Mouse (Mus musculus) layer of hippocampus, postnatal 14 days (tissue): ENCODE results near the gene Ebna1bp2. TPM values are rescaled to one million over a fixed set of nuclear protein-coding genes. Genes with fewer than 3 reads are reported as not detected.

Experiments used
- DNase-seq, 2 experiments: peaks; one replicate each; pipeline ENCODE4 v3.0.0; 2021 to 2022; ENCODE audit warnings: low spot score in 2 of 2, mixed read lengths in 1 of 2
- long read RNA-seq, 2 experiments: library from polyadenylated mRNA; stranded (forward); transcript quantifications; one replicate each; pipeline ENCODE4 v2.0.0; 2021
- total RNA-seq, 2 experiments: library from RNA; stranded (reverse); gene quantifications; 2 replicates each; pipeline ENCODE4 v1.2.3; 2021

Ebna1bp2 gene
- 10 to 100 TPM; 49.2 to 55.5 TPM for total RNA-seq
- long read RNA-seq, experiment 1, transcript Ebna1bp2-201 (9 exons, 2,960 nt) = major isoform, 31 of 49 reads
- long read RNA-seq, experiment 1, partial matches to known transcripts = 3 of 49 reads
- long read RNA-seq, experiment 1, other reads (novel, unspliced or antisense) = 11 of 49 reads
- long read RNA-seq, experiment 2, transcript Ebna1bp2-201 (9 exons, 2,960 nt) = major isoform, 42 of 52 reads
- long read RNA-seq, experiment 2, partial matches to known transcripts = 5 of 52 reads
- long read RNA-seq, experiment 2, other reads (novel, unspliced or antisense) = 4 of 52 reads

- DNase-seq = peak; percentile 88 to 95
Observed at GRCm38 (mm10) chr4:118620279-118620966, at the start of gene Ebna1bp2, which contains the start of gene Cfap57. Gene Ebna1bp2 (plus strand): TSS chr4:118620799. Gene Cfap57 (minus strand): TSS chr4:118620777.

DNA sequence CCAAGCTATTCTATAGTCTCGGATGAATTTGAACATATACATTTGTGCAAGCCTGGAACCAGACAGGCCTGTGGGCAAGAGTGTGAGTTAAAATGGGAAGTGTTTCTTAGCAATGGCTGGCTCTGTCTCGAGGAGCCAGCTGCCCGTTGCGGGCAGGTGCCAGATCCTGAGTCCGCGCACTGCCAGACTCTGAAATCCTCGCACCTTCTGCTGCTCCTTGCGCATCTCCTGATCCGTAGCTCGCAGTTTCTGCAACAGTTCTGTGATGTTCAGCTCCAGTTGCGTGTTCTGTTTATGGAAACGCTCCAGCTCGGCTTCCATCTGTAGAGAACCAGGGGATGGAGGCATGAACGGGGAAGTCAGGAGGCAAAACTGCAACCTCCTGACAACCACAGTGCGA, 49.2 kb upstream of the Ebna1bp2 start:
- DNase-seq = no peak

DNA sequence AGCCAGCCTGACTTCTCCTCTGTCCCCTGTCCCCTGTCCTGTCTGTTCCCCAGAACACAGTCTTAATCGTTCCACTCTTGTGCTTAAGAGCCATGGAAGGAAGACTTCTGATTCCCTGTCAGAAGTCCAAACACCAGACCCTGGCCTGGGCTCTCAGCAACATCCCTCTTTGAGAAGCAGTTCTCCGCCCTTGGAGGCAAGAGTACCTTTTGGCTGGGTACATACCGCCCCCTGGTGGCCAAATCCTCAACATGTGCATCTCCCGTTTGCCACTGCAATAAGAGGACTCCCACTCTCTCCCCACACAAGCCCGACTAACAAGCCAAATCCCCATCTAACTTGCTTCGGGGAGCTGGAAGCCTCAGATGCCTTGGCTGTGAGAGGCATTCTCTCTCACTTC, 44.5 kb upstream of the Ebna1bp2 start:
- DNase-seq = peak; percentile 87 to 93

DNA sequence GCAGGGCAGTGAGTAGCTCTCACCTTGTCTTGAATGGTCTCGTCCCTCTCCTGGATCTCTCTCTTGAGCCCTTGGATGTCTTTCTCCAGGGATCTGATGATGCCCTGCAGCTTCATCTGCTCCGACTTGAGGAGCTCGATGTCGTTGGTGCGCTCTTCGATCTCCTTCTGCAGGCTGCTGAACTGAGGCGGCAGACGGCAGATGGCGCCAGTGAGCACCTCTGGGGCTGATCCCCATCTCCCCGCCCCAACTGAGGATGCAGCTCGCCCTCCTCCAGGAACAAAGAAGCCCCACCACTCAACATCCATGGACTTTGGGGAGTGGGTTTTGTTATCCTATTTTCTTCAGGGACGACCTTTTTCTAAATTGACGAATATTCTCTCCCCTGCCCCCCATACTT, 41.3 kb upstream of the Ebna1bp2 start:
- peak in 1 of 2 experiments; percentile 36 for DNase-seq

GRCm38 (mm10) chr4:118581508-118581907, 39.1 kb upstream of the Ebna1bp2 start:
- no peak for DNase-seq

GRCm38 (mm10) chr4:118582629-118583028, 38.0 kb upstream of the Ebna1bp2 start:
- no peak for DNase-seq

GRCm38 (mm10) chr4:118589053-118589732, 31.4 kb upstream of the Ebna1bp2 start:
- DNase-seq = no peak

- DNase-seq = no peak
Observed at GRCm38 (mm10) chr4:118589733-118590130, 30.9 kb upstream of the Ebna1bp2 start.

DNA sequence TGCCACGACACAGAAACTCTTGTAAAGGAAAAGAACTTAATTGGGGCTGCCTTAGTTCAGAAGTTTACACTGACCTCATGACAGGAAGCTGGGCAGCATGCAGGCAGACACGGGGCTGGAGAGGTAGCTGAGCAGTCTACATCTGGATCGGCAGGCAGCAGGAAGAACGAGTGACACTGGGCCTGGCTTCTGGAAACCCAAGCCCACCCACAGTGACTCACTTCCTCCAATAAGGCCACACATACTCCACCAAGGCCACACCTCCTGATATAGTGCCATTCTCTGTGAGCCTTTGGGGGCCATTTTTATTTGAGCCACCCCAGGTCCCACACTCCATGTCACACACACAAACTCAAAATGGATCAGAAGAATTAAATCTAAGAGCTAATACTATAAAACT, 16.5 kb upstream of the Ebna1bp2 start:
- DNase-seq = no peak

DNA sequence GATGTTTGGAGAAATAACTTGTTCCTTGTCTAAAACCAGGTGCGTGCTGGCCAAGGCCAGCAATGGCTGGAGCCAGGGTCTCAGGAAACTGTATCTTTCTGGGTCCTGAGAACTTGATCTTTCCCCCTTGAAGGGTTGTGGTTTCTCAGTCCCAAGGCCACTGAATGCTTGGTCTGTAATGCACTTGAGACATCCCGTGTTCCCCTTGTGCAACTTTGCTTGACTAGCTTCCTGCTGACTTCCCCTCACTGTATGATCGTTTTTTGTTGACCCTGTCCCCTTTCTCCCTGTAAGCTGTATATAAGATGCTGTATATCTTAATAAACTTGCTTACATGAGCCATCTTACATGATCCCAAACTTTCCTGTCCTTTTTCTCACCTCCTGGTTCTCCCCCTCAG, 10.8 kb upstream of the Ebna1bp2 start:
- no peak for DNase-seq

DNA sequence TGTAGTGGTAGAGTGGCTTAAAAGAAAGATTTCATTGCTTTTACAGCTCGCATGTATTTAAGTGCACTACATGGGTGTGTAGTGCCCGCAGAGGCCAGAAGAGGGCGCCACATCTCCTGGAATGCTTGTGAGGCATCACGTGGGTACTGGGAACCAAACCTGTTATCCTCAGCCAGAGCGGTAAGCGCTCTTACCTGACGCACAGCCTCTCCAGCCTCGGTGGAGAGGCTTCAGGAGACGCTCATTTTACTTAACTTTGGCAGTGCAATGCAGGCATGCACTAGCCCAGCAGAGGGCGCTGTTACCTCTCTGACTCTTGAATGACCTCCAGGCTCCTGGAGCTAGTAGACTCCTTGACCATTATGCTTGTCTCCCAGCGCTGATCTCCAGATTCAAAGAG, 8.0 kb upstream of the Ebna1bp2 start:
- no peak for DNase-seq

DNA sequence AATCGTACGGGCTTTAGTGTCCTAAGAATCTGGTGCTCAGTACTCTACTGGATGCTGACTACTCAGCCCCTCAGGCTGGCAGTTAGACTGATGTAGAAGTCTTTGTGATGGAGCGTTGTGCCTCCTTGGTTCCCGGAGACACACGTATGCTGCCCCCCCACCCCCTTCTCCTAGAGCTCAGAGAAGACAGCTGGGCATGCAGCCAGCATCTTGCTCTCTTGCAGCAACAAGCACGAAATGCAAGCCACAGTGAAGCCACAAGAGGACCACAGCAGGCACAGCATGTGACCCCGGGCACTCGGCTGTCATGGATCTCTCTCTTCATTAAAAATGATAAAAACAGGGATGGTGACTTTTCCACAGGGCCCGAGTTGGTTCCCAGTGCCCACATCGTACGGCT, 5.2 kb upstream of the Ebna1bp2 start:
- no peak for DNase-seq

DNA sequence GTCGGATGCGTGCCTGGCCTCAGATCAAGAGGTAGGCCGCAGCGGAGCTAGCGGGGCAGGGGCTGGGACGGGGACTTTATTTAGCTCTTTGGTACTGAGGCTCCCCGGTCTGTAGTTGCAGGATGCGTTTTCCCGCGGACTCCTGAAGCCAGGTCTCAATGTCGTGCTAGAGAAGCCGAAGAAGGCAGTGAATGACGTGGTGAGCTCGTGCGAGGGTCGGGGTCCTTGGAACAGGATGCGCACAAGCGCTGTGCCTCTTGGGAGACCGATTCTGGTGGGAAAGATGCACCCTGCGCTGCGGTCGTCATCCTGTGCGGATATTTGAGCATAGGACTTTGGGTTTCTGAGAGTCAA, 345 bp downstream of the Ebna1bp2 start:
- DNase-seq = no peak

- DNase-seq = no peak
Observed at GRCm38 (mm10) chr4:118621781-118622180, 1.2 kb downstream of the Ebna1bp2 start.

DNA sequence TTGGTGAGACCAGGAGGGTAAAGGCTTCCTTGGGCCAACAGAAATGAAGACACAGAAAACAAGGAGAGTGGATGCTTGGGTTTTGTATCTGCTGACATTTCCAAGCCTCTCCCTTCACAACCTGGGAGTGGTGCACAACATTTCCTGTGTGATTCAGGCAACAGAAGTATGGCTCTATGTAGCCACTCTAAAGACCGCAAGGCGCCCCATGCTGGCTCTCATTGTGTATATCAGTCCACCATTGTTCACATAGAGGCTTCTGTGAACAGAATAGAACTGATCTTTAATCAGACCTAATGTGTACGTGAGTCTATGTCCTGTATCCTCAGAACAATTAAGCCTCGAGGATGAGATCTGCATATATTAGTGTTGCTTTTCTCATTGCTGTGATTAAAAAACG, 9.7 kb downstream of the Ebna1bp2 start:
- no peak for DNase-seq

DNA sequence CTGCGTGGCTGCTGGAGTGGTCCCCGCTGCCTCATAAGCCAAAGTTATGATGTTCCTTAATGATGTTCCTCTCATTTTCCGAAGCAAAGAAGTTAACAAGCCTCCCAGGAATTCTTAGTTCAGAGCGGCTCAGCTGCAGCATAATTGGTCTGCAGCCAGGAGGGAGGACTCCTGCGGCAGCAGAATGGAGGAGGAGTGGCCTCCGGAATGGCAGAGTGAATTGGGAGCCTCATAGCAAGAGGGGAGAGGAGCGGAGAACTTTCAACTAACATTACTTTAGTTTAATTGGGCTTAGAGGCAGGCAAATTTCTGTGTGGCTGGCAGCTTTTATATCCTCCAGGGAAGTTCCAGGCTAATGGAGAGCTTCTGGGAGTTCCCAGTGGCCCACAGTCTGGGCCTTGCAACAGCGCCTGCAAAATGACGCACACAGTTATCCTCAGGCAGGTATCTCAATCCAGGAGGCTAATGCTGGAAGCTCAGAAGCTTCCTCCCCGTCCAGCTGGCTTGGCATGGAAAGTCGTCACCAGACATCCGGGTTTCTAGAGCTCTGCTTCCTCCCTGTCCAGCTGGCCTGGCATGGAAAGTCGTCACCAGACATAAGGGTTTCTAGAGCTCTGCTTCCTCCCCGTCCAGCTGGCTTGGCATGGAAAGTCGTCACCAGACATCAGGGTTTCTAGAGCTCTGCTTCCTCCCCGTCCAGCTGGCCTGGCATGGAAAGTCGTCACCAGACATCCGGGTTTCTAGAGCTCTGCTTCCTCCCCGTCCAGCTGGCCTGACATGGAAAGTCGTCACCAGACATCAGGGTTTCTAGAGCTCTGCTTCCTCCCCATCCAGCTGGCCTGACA, 22.0 kb downstream of the Ebna1bp2 start:
- peak in 1 of 2 experiments; percentile 29 for DNase-seq

- peak; percentile 13 to 33 for DNase-seq
Observed at GRCm38 (mm10) chr4:118645234-118645633, 24.6 kb downstream of the Ebna1bp2 start.

- no peak for DNase-seq
Observed at GRCm38 (mm10) chr4:118658652-118659051, 38.1 kb downstream of the Ebna1bp2 start, which contains the start of gene Olfr62. Gene Olfr62 (plus strand): TSS chr4:118658952.
